7 mouse cellular contexts compared by ENCODE assay signal in genomic region chr7:127470743-127471645, GRCm38 (mm10). TPM values are rescaled to one million over a fixed set of nuclear protein-coding genes. Genes with fewer than 3 reads are reported as not detected.
DNase-seq lines count a peak whose midpoint lies in the region; ATAC-seq lines count a peak whose summit lies in the region.

No protein-coding gene starts in this region.

- H3K27me3 ChIP-seq in embryonic facial prominence, embryonic 12.5 days, result no peaks in the 10 kb centered on the region
- H3K27me3 ChIP-seq in limb, embryonic 11.5 days (ENCODE audit: control insufficient read depth, insufficient read depth, low read length), result no peaks in the 10 kb centered on the region
- H3K27me3 ChIP-seq in midbrain, embryonic 14.5 days (ENCODE audit: control insufficient read depth, insufficient read depth, low read length), result no peaks in the 10 kb centered on the region

- H3K4me1 ChIP-seq in embryonic facial prominence, embryonic 12.5 days, result peaks cover 12% of the 10 kb centered on the region
- peaks cover 4% of the 10 kb centered on the region; the same call in 1 of the 2 replicates for H3K4me1 ChIP-seq in limb, embryonic 11.5 days (ENCODE audit: control insufficient read depth, insufficient read depth, low read length)
- peaks cover 16% of the 10 kb centered on the region for H3K4me1 ChIP-seq in midbrain, embryonic 14.5 days (ENCODE audit: control insufficient read depth, insufficient read depth, low read length)

- H3K36me3 ChIP-seq in embryonic facial prominence, embryonic 12.5 days, result peaks cover 46% of the 10 kb centered on the region
- peaks cover 20% of the 10 kb centered on the region for H3K36me3 ChIP-seq in limb, embryonic 11.5 days (ENCODE audit: control insufficient read depth, insufficient read depth, low read length)
- H3K36me3 ChIP-seq in midbrain, embryonic 14.5 days (ENCODE audit: control insufficient read depth, insufficient read depth, low read length), result peaks cover 38% of the 10 kb centered on the region

- peak overlapping the region; percentile 87 for H3K4me2 ChIP-seq in embryonic facial prominence, embryonic 12.5 days (replicated peaks)
- H3K4me2 ChIP-seq in limb, embryonic 11.5 days (ENCODE audit: low read depth, severe bottlenecking), result peak overlapping the region; percentile 79
- peak overlapping the region; percentile 83 for H3K4me2 ChIP-seq in midbrain, embryonic 14.5 days (ENCODE audit: low read length)

- DNase-seq in adrenal gland, postnatal 25 days, result peak; percentile 86
- peak; percentile 100 for DNase-seq in heart, adult 11 months
- DNase-seq in kidney, adult 18-20 months, result peak; percentile 92
- DNase-seq in limb, embryonic 11.5 days (ENCODE audit: low spot score), result peak; percentile 89
- peak; percentile 97 for DNase-seq in midbrain, embryonic 14.5 days
- peak; percentile 75 to 79 for DNase-seq in spleen, adult 18-20 months

- peak overlapping the region; percentile 99 for H3K27ac ChIP-seq in embryonic facial prominence, embryonic 12.5 days
- peak overlapping the region; percentile 77 for H3K27ac ChIP-seq in limb, embryonic 11.5 days (replicated peaks; ENCODE audit: low read depth, low read length)
- H3K27ac ChIP-seq in midbrain, embryonic 14.5 days (replicated peaks; ENCODE audit: low read depth, low read length), result peak overlapping the region; percentile 91

- H3K9me3 ChIP-seq in embryonic facial prominence, embryonic 12.5 days, result no peaks in the 10 kb centered on the region
- H3K9me3 ChIP-seq in limb, embryonic 11.5 days (ENCODE audit: control insufficient read depth, low read length), result no peaks in the 10 kb centered on the region
- no peaks in the 10 kb centered on the region for H3K9me3 ChIP-seq in midbrain, embryonic 14.5 days (ENCODE audit: control insufficient read depth, low read length)

- WGBS in embryonic facial prominence, embryonic 12.5 days, result under 1% methylated on average over 46 of the region's 46 CpGs
- under 1% methylated on average over 46 of the region's 46 CpGs for WGBS in limb, embryonic 11.5 days
- under 1% methylated on average over 45 of the region's 46 CpGs for WGBS in midbrain, embryonic 14.5 days

- peak; percentile 94 for ATAC-seq in embryonic facial prominence, embryonic 12.5 days (ENCODE audit: insufficient number of reproducible peaks, insufficient read depth, low FRiP score, low TSS enrichment)
- peak; percentile 87 for ATAC-seq in limb, embryonic 11.5 days (ENCODE audit: insufficient number of reproducible peaks, low FRiP score, low TSS enrichment, low read depth)
- peak; percentile 93 for ATAC-seq in midbrain, embryonic 14.5 days (ENCODE audit: low FRiP score, low TSS enrichment)

- H3K9ac ChIP-seq in embryonic facial prominence, embryonic 12.5 days, result peak overlapping the region; percentile 84
- peak overlapping the region; percentile 63 for H3K9ac ChIP-seq in limb, embryonic 11.5 days (ENCODE audit: low read length)
- H3K9ac ChIP-seq in midbrain, embryonic 14.5 days (replicated peaks; ENCODE audit: low read length), result peak overlapping the region; percentile 88

- H3K4me3 ChIP-seq in embryonic facial prominence, embryonic 12.5 days, result peak overlapping the region; percentile 88
- peak overlapping the region; percentile 63 for H3K4me3 ChIP-seq in limb, embryonic 11.5 days (ENCODE audit: low read depth, low read length)
- H3K4me3 ChIP-seq in midbrain, embryonic 14.5 days (replicated peaks; ENCODE audit: low read depth, low read length), result peak overlapping the region; percentile 67

RNA-seq across cellular contexts. Expression of gene Fbrs, which starts 8.0 kb away (rescaled TPM):
- total RNA-seq in adrenal gland, postnatal 25 days (2021), result 84.4 and 86.7 TPM in 2 replicates
- polyA plus RNA-seq in embryonic facial prominence, embryonic 12.5 days (2016; fragmentation: Nextera tagmentation; extraction: Ambion mirVana), result 14.6 and 14.8 TPM in 2 replicates
- polyA plus RNA-seq in limb, embryonic 11.5 days (2014; fragmentation: Nextera tagmentation; extraction: Ambion mirVana), result 13.2 and 14.3 TPM in 2 replicates
- polyA plus RNA-seq in midbrain, embryonic 14.5 days (2014; fragmentation: Nextera tagmentation; extraction: Ambion mirVana), result 14.9 and 17.8 TPM in 2 replicates

RNA-seq across cellular contexts. Expression of gene Prr14, which starts 11.6 kb away (rescaled TPM):
- 62.4 and 63.3 TPM in 2 replicates for total RNA-seq in adrenal gland, postnatal 25 days (2021)
- polyA plus RNA-seq in embryonic facial prominence, embryonic 12.5 days (2016; fragmentation: Nextera tagmentation; extraction: Ambion mirVana), result 47.5 and 48.7 TPM in 2 replicates
- 49.1 and 53.4 TPM in 2 replicates for polyA plus RNA-seq in limb, embryonic 11.5 days (2014; fragmentation: Nextera tagmentation; extraction: Ambion mirVana)
- 41.8 and 44.3 TPM in 2 replicates for polyA plus RNA-seq in midbrain, embryonic 14.5 days (2014; fragmentation: Nextera tagmentation; extraction: Ambion mirVana)

RNA-seq across cellular contexts. Expression of gene Zfp689, which starts 22.0 kb away (rescaled TPM):
- 3.3 and 4.2 TPM in 2 replicates for total RNA-seq in adrenal gland, postnatal 25 days (2021)
- 16.5 and 16.7 TPM in 2 replicates for polyA plus RNA-seq in embryonic facial prominence, embryonic 12.5 days (2016; fragmentation: Nextera tagmentation; extraction: Ambion mirVana)
- 16.5 and 17.6 TPM in 2 replicates for polyA plus RNA-seq in limb, embryonic 11.5 days (2014; fragmentation: Nextera tagmentation; extraction: Ambion mirVana)
- polyA plus RNA-seq in midbrain, embryonic 14.5 days (2014; fragmentation: Nextera tagmentation; extraction: Ambion mirVana), result 16.1 and 16.6 TPM in 2 replicates

RNA-seq across cellular contexts. Expression of gene Srcap, which starts 40.8 kb away (rescaled TPM):
- total RNA-seq in adrenal gland, postnatal 25 days (2021), result 111 and 125 TPM in 2 replicates
- 88.0 and 88.4 TPM in 2 replicates for polyA plus RNA-seq in embryonic facial prominence, embryonic 12.5 days (2016; fragmentation: Nextera tagmentation; extraction: Ambion mirVana)
- 59.4 and 61.4 TPM in 2 replicates for polyA plus RNA-seq in limb, embryonic 11.5 days (2014; fragmentation: Nextera tagmentation; extraction: Ambion mirVana)
- polyA plus RNA-seq in midbrain, embryonic 14.5 days (2014; fragmentation: Nextera tagmentation; extraction: Ambion mirVana), result 46.1 and 64.3 TPM in 2 replicates

RNA-seq across cellular contexts. Expression of gene Gm42715, which starts 48.4 kb away (rescaled TPM):
- 21.7 and 31.3 TPM in 2 replicates for total RNA-seq in adrenal gland, postnatal 25 days (2021)
- polyA plus RNA-seq in embryonic facial prominence, embryonic 12.5 days (2016; fragmentation: Nextera tagmentation; extraction: Ambion mirVana), result 16.9 and 17.2 TPM in 2 replicates
- 19.4 and 21.0 TPM in 2 replicates for polyA plus RNA-seq in limb, embryonic 11.5 days (2014; fragmentation: Nextera tagmentation; extraction: Ambion mirVana)
- 18.8 and 20.8 TPM in 2 replicates for polyA plus RNA-seq in midbrain, embryonic 14.5 days (2014; fragmentation: Nextera tagmentation; extraction: Ambion mirVana)

Comparison
In these comparisons a context has a peak if more than half of its experiments do, and no peak if none do; other contexts are left out.
1. Peak in every context shown above with its lines: DNase-seq, ATAC-seq, H3K4me3 ChIP-seq and H3K27ac ChIP-seq.